In genomic region chr11:19608523-19608922, GRCm38 (mm10) we compare ENCODE assay signal across 20 mouse cellular contexts.
A peak's percentile ranks its signal among the peaks of the same experiment; 100 is the strongest.
DNase-seq lines count a peak whose midpoint lies in the region; ATAC-seq and TF ChIP-seq lines count a peak whose summit lies in the region.
"Had no signal": no experiment of that assay in that cellular context is flagged by ENCODE, and none has a peak within 500 bp of the region (broad histone marks: within the 10 kb centered on the region; RNA-seq: fewer than 3 reads in every experiment).

No protein-coding gene starts in this region.

- H3K27me3 ChIP-seq in kidney, embryonic 15.5 days = no peaks in the 10 kb centered on the region
- H3K27me3 ChIP-seq in kidney, postnatal 0 days (ENCODE audit: insufficient read depth, low read length) = no peaks in the 10 kb centered on the region
- H3K27me3 ChIP-seq: embryonic facial prominence, embryonic 13.5 days; embryonic facial prominence, embryonic 15.5 days; forebrain, embryonic 13.5 days had no signal

- H3K9ac ChIP-seq in kidney, embryonic 15.5 days = no peak overlapping the region
- H3K9ac ChIP-seq in kidney, postnatal 0 days (ENCODE audit: low read depth, low read length) = no peak overlapping the region
- H3K9ac ChIP-seq: embryonic facial prominence, embryonic 13.5 days; embryonic facial prominence, embryonic 15.5 days; forebrain, embryonic 13.5 days had no signal

- DNase-seq in heart, adult 11 months = peak; percentile 58
- no peak for DNase-seq in heart, postnatal 4 days
- DNase-seq in kidney, postnatal 4 days = no peak
- DNase-seq in kidney, postnatal 0 days (ENCODE audit: low spot score) = peak; percentile 42
- no peak for DNase-seq in kidney, postnatal 25 days
- DNase-seq: adrenal gland, postnatal 10 days; adrenal gland, postnatal 25 days; cerebellum, adult 11 months; cerebellum, adult 18-20 months; cerebellum, adult 8-10 months; cerebellum, adult 9-11 months; cerebellum, postnatal 14 days; cerebellum, postnatal 36 days; embryo, embryonic 11 days had no signal

- peaks cover 4% of the 10 kb centered on the region; the same call in 1 of the 2 replicates for H3K4me1 ChIP-seq in kidney, embryonic 15.5 days
- H3K4me1 ChIP-seq in kidney, postnatal 0 days (replicated peaks; ENCODE audit: insufficient read depth, low read length) = no peaks in the 10 kb centered on the region
- H3K4me1 ChIP-seq: embryonic facial prominence, embryonic 13.5 days; forebrain, embryonic 13.5 days had no signal

- peak; percentile 76 for ATAC-seq in kidney, embryonic 15.5 days (replicated peaks; ENCODE audit: low FRiP score)
- ATAC-seq in kidney, postnatal 0 days (replicated peaks; ENCODE audit: low FRiP score, low read depth) = no peak
- ATAC-seq: forebrain, embryonic 13.5 days; forebrain, embryonic 16.5 days had no signal

- H3K4me3 ChIP-seq in kidney, embryonic 15.5 days (replicated peaks) = no peak overlapping the region
- H3K4me3 ChIP-seq in kidney, postnatal 0 days (replicated peaks; ENCODE audit: low read depth, low read length) = no peak overlapping the region
- H3K4me3 ChIP-seq: embryonic facial prominence, embryonic 13.5 days; embryonic facial prominence, embryonic 15.5 days; erythroblast, embryonic 14.5 days; forebrain, embryonic 13.5 days had no signal

- no peak overlapping the region for H3K27ac ChIP-seq in kidney, embryonic 15.5 days
- no peak overlapping the region for H3K27ac ChIP-seq in kidney, postnatal 0 days
- H3K27ac ChIP-seq: embryonic facial prominence, embryonic 13.5 days; embryonic facial prominence, embryonic 15.5 days; forebrain, embryonic 13.5 days had no signal

- H3K4me2 ChIP-seq in kidney, embryonic 15.5 days = no peak overlapping the region
- no peak overlapping the region for H3K4me2 ChIP-seq in kidney, postnatal 0 days (ENCODE audit: low read length)
- H3K4me2 ChIP-seq: embryonic facial prominence, embryonic 13.5 days; embryonic facial prominence, embryonic 15.5 days; forebrain, embryonic 13.5 days had no signal

- H3K9me3 ChIP-seq in kidney, embryonic 15.5 days (replicated peaks) = no peaks in the 10 kb centered on the region
- no peaks in the 10 kb centered on the region for H3K9me3 ChIP-seq in kidney, postnatal 0 days (replicated peaks; ENCODE audit: low read length)
- H3K9me3 ChIP-seq: embryonic facial prominence, embryonic 13.5 days; embryonic facial prominence, embryonic 15.5 days; forebrain, embryonic 13.5 days had no signal

- no peak for TF ChIP-seq CTCF in kidney, postnatal 0 days (IDR thresholded peaks at IDR 0.05; ENCODE audit: low read depth)

- 59% methylated on average over 4 of the region's 4 CpGs for WGBS in kidney, embryonic 15.5 days
- WGBS in kidney, postnatal 0 days = 61% methylated on average over 4 of the region's 4 CpGs

- H3K36me3 ChIP-seq in kidney, embryonic 15.5 days = no peaks in the 10 kb centered on the region
- no peaks in the 10 kb centered on the region for H3K36me3 ChIP-seq in kidney, postnatal 0 days (ENCODE audit: insufficient read depth, low read length)
- H3K36me3 ChIP-seq: embryonic facial prominence, embryonic 13.5 days; embryonic facial prominence, embryonic 15.5 days had no signal

Comparison
In these comparisons a context has a peak if more than half of its experiments do, and no peak if none do; other contexts are left out.
1. DNase-seq: peak in heart, adult 11 months (single experiment) and kidney, postnatal 0 days (single experiment); none in heart, postnatal 4 days (single experiment), kidney, postnatal 4 days (0 of 2) and kidney, postnatal 25 days (0 of 2).